Mouse (Mus musculus) spleen, adult 2 months (tissue): ENCODE data around the gene Scaf1. TPM values are rescaled to one million over a fixed set of nuclear protein-coding genes. Genes with fewer than 3 reads are reported as not detected.

Experiments used
- DNase-seq, 2 experiments: peaks; one replicate each; pipeline versions ENCODE4 v3.0.0 to v3.0.0-alpha.2; 2012 to 2021; ENCODE audit warnings: low spot score in 2 of 2, low read depth in 1 of 2
- H3K27ac ChIP-seq: fragments of 200-500 bp; 2 replicates; pipeline ENCODE4 v1.5.1; 2012; ENCODE audit warnings: low read length, inconsistent platforms; ENCODE audit not compliant: insufficient read depth
- H3K27me3 ChIP-seq: fragments of 200-500 bp; 2 replicates; pipeline ENCODE4 v1.6.1; 2012; ENCODE audit warnings: mild to moderate bottlenecking, moderate library complexity, low read length, inconsistent platforms; ENCODE audit not compliant: control insufficient read depth, insufficient read depth
- H3K36me3 ChIP-seq: fragments of 200-500 bp; 2 replicates; pipeline ENCODE4 v1.6.1; 2012; ENCODE audit warnings: mild to moderate bottlenecking, low read length, inconsistent platforms; ENCODE audit not compliant: control insufficient read depth, insufficient read depth
- H3K4me1 ChIP-seq: fragments of 200-500 bp; 2 replicates; pipeline ENCODE4 v1.6.1; 2011; ENCODE audit warnings: inconsistent platforms; ENCODE audit not compliant: control insufficient read depth, insufficient read depth, insufficient read length
- H3K4me3 ChIP-seq: fragments of 200-500 bp; 2 replicates; pipeline ENCODE4 v1.5.1; 2011; ENCODE audit warnings: mild to moderate bottlenecking, inconsistent platforms; ENCODE audit not compliant: insufficient read depth, insufficient read length; ENCODE audit errors: extremely low read depth
- CTCF ChIP-seq: fragments of 200-500 bp; IDR thresholded peaks from 2 replicates; pipeline ENCODE4 v1.5.1; 2011; ENCODE audit warnings: mild to moderate bottlenecking, inconsistent platforms; ENCODE audit not compliant: insufficient read depth, insufficient read length, insufficient replicate concordance; ENCODE audit errors: extremely low read depth
- POLR2A ChIP-seq: fragments of 200-500 bp; IDR thresholded peaks from 2 replicates; pipeline ENCODE4 v1.6.1; 2011; ENCODE audit warnings: low read depth, low read length, inconsistent platforms
- WGBS: fragments of 180-500 bp; shearing (Covaris S2); methylation state at CpG from one replicate; pipeline ENCODE4 v1.1.7; 2018; 5-methylcytosine and 5-hydroxymethylcytosine counted together
- polyA plus RNA-seq: library from polyadenylated mRNA; depleted of rRNA; stranded (reverse); fragments of >200 nt; gene quantifications from 2 replicates; pipeline ENCODE4 v1.2.3, GENCODE M21; 2012

Scaf1 gene
- polyA plus RNA-seq, 1 experiment = 59.0 TPM

DNA sequence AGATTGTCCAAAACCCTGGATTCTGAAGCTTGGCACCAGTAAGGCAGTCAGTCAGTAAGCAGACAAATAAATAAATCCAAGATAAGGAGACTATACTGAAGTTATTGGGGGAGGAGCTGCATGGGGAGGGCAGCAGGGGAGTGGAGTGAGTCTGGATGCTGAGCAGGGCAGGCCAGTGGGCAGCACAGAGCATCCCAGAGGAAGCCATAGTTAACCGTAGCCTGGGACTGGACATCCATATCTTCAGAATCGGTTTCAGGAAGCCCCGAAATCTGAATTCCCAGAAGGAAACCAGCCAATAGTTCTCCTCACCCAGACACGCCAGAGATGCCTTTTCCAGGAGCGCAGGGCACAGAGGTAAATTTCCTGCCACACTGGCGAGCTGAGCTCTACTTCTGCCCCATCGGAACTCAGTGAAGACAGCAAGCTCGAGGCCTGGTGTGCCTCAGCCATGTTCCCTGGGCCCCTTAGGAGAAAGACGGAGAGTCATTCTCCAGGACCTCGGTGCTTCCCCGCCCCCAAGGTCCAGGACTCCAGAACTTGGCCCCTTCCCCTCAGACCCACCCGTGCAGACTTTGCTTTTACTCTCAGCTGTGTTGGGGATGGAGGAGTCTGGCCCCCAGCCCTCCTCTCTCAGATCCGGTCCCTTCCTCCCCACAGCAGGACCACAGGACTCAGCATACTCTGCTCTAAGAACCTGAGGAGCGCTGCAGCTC, 42.6 kb downstream of the Scaf1 start:
- Histone ChIP-seq H3K4me3 (no peak overlapping the region), H3K27ac (no peak overlapping the region), H3K27me3 (no peaks in the 10 kb centered on the region), H3K36me3 (peaks cover 12% of the 10 kb centered on the region), H3K4me1 (peaks cover 10% of the 10 kb centered on the region; the same call in 1 of the 2 replicates)
- no peak for DNase-seq
- WGBS = 70% methylated on average over 14 of the region's 14 CpGs
- TF ChIP-seq CTCF (no peak), POLR2A (no peak)

DNA sequence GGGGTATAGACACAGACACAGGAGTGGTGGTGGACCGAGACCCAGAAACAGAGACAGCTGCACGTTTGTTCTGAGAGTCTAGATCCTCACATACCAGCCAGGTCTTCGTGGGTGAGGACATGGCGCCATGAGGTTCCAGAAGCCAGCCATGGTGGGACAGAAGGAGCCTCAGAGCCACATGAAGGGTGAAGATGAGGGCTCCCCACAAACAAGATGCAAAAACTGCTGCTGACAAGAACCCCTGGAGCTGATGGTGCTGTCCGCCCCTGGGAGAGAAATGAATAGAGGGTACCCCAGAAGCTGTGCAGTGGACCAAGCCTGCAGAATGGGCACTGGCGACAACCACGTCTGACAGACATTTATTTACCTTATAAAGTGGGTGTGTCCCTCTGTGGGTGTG, 45.0 kb downstream of the Scaf1 start:
- no peaks in the 10 kb centered on the region; the same call in 1 of the 2 replicates for H3K36me3 ChIP-seq
- no peak for TF ChIP-seq POLR2A
- TF ChIP-seq CTCF = no peak
- H3K27ac ChIP-seq = no peak overlapping the region
- H3K4me3 ChIP-seq = no peak overlapping the region
- WGBS = 75% methylated on average over 7 of the region's 7 CpGs
- no peak for DNase-seq
- H3K27me3 ChIP-seq = no peaks in the 10 kb centered on the region
- peaks cover 10% of the 10 kb centered on the region; the same call in 1 of the 2 replicates for H3K4me1 ChIP-seq

DNA sequence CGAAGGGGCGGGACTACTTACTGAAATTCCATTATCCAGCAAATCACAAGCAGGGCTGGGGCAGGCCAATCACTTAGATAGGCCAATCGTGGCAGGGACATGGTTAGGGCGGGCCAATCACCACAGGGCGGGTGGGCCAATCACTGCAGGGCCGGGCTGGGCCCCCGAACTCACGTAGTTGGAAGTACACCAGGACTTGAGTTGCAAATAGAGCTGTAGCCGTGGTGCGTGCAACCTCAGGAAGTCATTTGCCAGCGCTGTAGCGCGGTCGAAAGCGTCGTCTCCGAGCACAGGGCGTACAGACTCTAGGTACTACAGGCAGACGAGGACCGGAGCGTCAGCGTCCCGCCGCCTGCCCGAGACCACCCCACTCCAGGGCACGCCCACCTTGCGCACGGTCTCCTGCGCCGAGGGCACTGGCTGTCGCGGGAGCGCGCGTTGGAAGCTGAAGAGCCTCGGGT, 45.9 kb downstream of the Scaf1 start:
- H3K27ac ChIP-seq = no peak overlapping the region
- peaks cover 10% of the 10 kb centered on the region; the same call in 1 of the 2 replicates for H3K4me1 ChIP-seq
- no peak for TF ChIP-seq CTCF
- no peak for TF ChIP-seq POLR2A
- 1% methylated on average over 36 of the region's 36 CpGs for WGBS
- no peaks in the 10 kb centered on the region for H3K27me3 ChIP-seq
- peak overlapping the region; percentile 37 for H3K4me3 ChIP-seq
- H3K36me3 ChIP-seq = no peaks in the 10 kb centered on the region
- DNase-seq = peak; percentile 50 to 61

DNA sequence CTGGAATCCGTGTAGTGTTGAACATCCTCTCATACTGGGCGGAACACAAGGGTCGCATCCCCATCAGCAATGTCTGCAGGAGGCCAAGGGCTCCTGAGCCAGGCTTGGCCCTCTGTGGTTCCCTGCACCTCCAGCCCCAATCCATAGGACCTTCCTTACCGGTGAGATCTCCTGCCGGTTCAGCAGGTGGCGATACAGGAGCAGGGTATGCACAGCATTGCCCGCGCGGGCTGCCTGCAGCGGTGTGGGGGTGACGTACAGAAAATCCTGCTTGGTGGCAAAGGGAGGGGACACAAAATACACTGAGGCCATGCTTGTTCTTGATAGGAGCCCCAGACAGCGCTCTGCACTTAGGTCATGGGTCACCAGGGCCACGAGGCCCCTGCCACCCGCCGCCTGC, 49.5 kb downstream of the Scaf1 start:
- H3K4me1 ChIP-seq = peaks cover 10% of the 10 kb centered on the region; the same call in 1 of the 2 replicates
- H3K27me3 ChIP-seq = no peaks in the 10 kb centered on the region
- WGBS = 83% methylated on average over 15 of the region's 15 CpGs
- no peaks in the 10 kb centered on the region for H3K36me3 ChIP-seq
- DNase-seq = no peak
- H3K27ac ChIP-seq = no peak overlapping the region
- no peak overlapping the region for H3K4me3 ChIP-seq
- no peak for TF ChIP-seq CTCF
- no peak for TF ChIP-seq POLR2A

DNA sequence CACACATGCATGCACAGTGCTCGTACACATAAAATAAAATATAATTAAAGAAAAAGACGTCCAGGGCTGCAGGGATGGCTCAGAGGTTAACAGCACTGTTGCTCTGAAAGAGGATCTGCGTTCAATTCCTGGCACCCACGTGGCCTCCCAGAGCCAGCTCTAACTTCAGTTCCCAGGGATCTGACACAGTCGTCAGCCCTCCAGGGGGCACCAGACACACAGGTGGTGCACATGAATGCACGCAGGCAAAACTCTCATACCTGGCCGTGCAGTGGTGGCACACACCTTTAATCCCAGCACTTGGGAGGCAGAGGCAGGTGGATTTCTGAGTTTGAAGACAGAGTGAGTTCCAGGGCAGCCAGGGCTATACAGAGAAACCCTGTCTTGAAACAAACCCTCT, 50.2 kb downstream of the Scaf1 start:
- no peak for DNase-seq
- no peak for TF ChIP-seq CTCF
- TF ChIP-seq POLR2A = no peak
- H3K36me3 ChIP-seq = no peaks in the 10 kb centered on the region
- no peaks in the 10 kb centered on the region for H3K27me3 ChIP-seq
- no peak overlapping the region for H3K27ac ChIP-seq
- no peak overlapping the region for H3K4me3 ChIP-seq
- peaks cover 7% of the 10 kb centered on the region; the same call in 1 of the 2 replicates for H3K4me1 ChIP-seq
- 49% methylated on average over 7 of the region's 7 CpGs for WGBS

DNA sequence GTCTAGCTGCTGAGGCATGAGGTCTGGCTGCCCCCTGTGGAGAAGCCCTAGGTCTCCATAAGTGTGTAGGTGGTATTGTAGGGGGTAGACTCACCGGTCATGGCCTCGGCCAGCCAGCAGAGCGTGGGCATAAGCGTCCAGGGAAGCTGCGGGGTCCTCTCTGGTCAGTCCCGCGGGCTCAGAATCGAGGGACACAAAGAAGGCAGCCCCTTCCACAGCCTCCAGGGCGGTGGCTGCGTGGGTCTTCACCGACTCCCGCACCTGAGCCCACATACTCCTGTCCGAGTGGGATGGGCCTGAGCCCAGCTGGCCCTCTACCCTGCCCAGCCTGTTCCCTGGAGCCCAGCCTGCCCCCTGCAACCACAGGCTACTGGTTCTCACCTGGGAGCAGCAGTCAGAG, 51.2 kb downstream of the Scaf1 start:
- Histone ChIP-seq H3K4me1 (peaks cover 5% of the 10 kb centered on the region; the same call in 1 of the 2 replicates), H3K27me3 (no peaks in the 10 kb centered on the region), H3K36me3 (no peaks in the 10 kb centered on the region), H3K27ac (no peak overlapping the region), H3K4me3 (no peak overlapping the region)
- no peak for DNase-seq
- 94% methylated on average over 13 of the region's 13 CpGs for WGBS
- TF ChIP-seq CTCF = no peak
- TF ChIP-seq POLR2A = no peak

DNA sequence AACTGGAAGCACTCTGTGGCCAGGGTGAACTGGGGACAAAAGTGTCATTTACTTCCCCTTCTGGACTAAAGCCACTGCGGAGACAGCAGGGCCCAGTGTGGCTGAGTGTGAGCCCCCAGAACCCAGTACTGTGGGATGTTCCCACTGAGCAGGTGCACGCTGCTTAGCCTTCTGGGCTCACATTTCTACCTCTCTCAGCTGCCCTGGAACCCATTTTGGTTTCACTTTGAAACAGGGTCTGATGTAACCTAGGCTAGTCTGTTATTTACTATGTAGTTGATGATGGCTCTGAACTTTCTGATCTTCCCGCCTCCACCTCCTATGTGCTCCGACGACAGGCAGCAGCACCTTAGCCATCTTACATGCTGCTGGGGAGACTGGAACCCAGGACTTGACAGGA, 53.3 kb downstream of the Scaf1 start:
- no peak for DNase-seq
- Histone ChIP-seq H3K27me3 (no peaks in the 10 kb centered on the region), H3K36me3 (no peaks in the 10 kb centered on the region), H3K4me1 (peaks cover 8% of the 10 kb centered on the region; the same call in 1 of the 2 replicates), H3K4me3 (no peak overlapping the region), H3K27ac (no peak overlapping the region)
- 63% methylated on average over 5 of the region's 5 CpGs for WGBS
- no peak for TF ChIP-seq CTCF
- TF ChIP-seq POLR2A = no peak
